Mouse (Mus musculus): ENCODE results near the gene Lyar. TPM values are rescaled to one million over a fixed set of nuclear protein-coding genes. Genes with fewer than 3 reads are reported as not detected.

Lyar gene
- 17.7 and 18.4 TPM in 2 replicates for polyA plus RNA-seq (2012; rRNA removed)

DNA sequence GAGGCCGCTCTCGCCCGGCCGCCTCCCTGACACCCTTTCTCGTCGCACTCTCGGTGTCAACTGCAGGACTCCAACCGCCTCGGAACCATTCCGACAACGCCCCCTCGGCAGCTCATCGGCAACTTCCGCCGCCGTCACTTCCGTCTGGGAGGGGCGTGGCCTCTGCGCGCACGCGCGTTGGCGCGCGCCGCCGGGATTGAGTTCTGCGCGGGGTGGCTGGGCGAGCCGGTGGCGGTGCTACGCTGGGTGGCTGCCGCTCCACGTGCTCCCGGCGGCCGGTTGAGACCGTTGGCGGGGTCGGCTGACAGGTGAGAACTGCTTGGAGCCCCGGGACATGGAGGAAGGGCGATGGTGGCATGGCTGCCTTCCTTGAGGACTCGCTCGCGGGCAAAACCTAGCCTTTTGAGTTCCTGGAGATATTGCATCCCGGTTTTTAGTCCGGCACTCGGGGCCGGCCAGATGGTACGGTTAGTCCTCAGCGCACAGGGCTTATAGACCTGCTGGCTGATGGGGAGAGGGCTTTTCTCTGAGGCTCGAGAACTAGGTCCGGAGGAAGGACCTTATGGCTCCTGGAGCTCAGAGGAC is at the start of gene Lyar, which contains the start of gene Zbtb49:
Lyar (plus strand) TSS at position 143 of the 585 bp plus-strand sequence.
Zbtb49 (minus strand) TSS at position 130 of the 585 bp plus-strand sequence.
- DNase-seq (ENCODE audit: extremely low spot score in 1 of 2, low spot score in 1 of 2), result peak; percentile 82 to 96

- no peak for DNase-seq (ENCODE audit: extremely low spot score in 1 of 2, low spot score in 1 of 2)
Observed at GRCm38 (mm10) chr5:38173766-38174165, 46.5 kb upstream of the Lyar start.

GRCm38 (mm10) chr5:38174256-38174912 is 45.9 kb upstream of the Lyar start:
- no peak for DNase-seq (ENCODE audit: extremely low spot score in 1 of 2, low spot score in 1 of 2)

- no peak for DNase-seq (ENCODE audit: extremely low spot score in 1 of 2, low spot score in 1 of 2)
Observed at GRCm38 (mm10) chr5:38184688-38185285, 35.5 kb upstream of the Lyar start.

DNA sequence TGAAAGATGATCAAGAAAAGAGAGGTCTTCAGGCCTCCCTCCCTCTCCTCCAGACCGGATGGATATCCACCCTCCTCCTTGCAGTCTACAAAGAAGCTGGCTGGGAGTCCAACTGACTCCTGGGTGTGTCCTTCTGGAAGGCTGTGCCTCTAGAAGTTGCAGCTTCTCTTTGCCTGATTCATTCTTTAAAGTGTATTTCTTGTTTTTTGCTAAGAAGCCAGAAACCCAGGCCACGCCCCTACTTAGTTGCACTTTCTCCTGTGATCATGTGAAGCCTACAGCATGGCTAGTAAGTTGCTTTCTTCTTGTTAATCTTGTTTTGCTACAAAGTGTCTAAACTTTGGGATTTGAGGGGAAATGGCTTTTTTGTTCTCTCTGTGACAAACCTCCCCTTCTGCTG is 33.3 kb upstream of the Lyar start:
- no peak for DNase-seq (ENCODE audit: extremely low spot score in 1 of 2, low spot score in 1 of 2)

- DNase-seq (ENCODE audit: extremely low spot score in 1 of 2, low spot score in 1 of 2), result no peak
Observed at GRCm38 (mm10) chr5:38190907-38191306, 29.4 kb upstream of the Lyar start.

DNA sequence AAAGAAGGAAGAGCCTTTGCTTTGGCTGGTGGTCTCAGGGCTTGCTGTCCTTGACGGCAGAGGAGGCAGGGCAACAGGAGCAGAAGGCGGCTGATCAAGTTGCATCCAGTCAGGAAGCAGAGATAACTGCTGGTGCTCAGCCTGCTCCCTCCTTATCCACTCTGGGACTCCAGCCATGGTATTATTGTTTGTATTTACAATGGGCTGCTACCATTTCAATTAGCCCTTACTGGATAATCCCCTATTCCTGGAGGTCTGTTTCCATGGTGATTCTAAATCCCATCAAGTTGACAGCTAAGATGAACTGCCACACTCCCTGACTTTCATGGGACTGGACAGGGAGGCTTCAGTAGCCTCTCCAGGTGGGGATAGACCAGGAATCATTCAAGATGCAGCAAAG is 25.3 kb upstream of the Lyar start:
- DNase-seq (ENCODE audit: extremely low spot score in 1 of 2, low spot score in 1 of 2), result no peak

DNA sequence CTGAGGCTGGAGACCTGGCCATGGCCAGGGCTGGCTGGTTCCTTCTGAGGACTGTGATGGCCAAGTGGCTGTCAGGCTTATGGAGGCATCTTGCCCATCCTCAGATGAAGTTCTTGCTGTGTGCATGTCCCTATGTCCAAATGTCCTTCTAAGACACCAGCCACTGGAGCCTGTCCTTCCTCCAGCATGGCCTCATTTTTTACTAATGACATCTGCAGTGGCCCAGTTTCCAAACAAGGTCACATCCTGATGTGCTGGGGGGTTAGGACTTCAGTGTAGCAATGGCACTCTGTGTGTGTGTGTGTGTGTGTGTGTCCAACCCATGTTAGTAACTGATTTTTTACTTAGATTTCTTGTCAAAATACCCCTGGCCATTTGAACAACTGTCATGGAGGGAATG is 24.3 kb upstream of the Lyar start:
- no peak for DNase-seq (ENCODE audit: extremely low spot score in 1 of 2, low spot score in 1 of 2)

- no peak for DNase-seq (ENCODE audit: extremely low spot score in 1 of 2, low spot score in 1 of 2)
Observed at GRCm38 (mm10) chr5:38196821-38197481, 23.3 kb upstream of the Lyar start.

DNA sequence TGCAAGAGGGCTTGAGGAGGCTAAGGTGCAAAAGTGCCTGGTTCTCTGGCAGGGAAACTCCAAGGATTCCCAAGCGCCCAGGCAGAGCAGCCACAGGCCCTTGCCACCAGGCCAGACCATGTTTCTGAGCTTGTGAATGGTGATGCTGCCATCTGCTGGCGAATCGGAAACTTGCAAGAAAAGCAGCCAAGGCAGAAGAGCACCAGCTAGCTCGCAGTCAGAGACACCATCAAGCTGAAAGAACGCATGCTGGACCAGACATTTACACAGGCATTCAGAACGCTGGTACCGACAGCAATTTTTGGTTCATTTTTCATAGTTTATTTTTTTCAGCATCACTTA is 22.8 kb upstream of the Lyar start:
- DNase-seq (ENCODE audit: extremely low spot score in 1 of 2, low spot score in 1 of 2), result peak; percentile 80 to 96

GRCm38 (mm10) chr5:38199686-38200085 is 20.6 kb upstream of the Lyar start:
- DNase-seq (ENCODE audit: extremely low spot score in 1 of 2, low spot score in 1 of 2), result no peak

DNA sequence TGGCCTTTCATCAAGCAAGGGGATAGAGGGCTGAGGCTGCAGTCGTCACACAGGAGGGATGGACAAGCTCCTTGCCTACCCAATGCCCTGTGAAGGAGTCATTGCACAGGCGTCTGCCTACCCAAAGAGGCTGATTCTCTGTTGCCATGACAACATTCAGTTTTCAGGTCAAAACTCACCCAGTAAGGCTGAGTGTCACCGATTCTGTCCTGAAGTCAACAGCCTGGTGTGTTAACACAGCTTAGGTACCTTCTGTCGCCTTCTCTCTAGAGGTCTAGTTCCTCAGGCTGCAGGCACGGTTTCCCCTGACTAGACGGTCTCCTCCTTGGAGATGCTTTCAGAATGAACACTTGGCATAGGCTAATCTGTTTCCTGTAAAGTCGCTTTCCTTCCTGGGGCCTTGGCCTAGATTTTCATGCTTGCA is 15.0 kb upstream of the Lyar start:
- peak; percentile 28 to 44 for DNase-seq (ENCODE audit: extremely low spot score in 1 of 2, low spot score in 1 of 2)

DNA sequence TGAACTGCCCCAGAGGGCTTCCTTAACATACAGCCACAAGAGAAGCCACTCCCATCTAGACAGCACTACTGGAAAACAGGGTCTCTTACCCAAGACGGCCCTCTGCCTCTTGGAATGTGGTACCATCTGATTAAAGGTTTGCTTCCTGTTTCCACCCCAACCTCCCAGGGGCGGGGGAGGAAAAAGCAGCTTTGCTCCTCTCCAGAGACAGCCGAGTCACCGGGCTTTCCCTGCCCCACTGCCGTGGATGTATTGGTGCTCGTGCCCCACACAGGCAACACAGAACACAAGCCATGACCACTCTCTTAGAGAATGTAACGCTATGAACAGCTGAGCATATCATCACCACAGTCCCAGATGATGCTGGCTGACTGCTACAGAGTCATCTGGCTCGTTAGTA is 11.3 kb upstream of the Lyar start:
- DNase-seq (ENCODE audit: extremely low spot score in 1 of 2, low spot score in 1 of 2), result no peak

DNA sequence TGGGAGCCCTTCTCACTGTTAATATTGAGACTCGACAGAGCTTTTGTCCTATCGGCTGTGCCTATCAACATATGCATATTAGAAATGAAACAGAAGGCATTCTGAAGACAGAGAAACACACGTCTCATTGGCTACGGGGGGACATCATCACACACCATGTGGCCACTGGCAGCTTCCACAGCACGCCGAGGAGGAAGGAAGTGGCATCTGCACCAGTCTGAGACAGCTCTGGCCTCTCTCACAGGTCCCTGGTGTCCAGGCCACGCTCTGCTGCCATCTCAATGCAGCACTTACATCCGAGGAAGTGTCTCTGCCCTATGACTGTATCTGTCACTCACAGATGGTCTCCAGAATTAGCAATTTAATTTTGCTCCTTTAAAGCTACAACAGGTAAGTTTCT is 8.6 kb upstream of the Lyar start:
- DNase-seq (ENCODE audit: extremely low spot score in 1 of 2, low spot score in 1 of 2), result no peak

DNA sequence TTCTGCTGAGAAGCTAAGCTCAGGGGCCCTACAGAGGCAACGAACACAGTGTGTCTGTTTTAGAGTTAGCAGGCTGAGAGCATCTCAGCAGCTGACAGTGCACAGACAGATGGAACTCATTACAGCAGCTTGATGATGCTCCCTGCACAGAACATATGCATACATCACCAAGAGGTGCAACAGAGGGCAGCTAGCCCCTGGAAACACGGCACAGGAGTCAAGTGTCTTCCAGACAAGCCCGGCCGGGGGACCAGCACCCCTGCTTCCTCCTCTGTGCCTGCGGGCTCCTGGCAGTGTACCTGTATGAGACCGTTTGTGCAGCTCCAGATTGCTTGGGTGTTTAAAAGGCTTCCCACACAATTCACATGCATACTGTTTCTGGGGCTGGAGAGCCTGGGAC is 7.3 kb upstream of the Lyar start:
- DNase-seq (ENCODE audit: extremely low spot score in 1 of 2, low spot score in 1 of 2), result no peak

DNA sequence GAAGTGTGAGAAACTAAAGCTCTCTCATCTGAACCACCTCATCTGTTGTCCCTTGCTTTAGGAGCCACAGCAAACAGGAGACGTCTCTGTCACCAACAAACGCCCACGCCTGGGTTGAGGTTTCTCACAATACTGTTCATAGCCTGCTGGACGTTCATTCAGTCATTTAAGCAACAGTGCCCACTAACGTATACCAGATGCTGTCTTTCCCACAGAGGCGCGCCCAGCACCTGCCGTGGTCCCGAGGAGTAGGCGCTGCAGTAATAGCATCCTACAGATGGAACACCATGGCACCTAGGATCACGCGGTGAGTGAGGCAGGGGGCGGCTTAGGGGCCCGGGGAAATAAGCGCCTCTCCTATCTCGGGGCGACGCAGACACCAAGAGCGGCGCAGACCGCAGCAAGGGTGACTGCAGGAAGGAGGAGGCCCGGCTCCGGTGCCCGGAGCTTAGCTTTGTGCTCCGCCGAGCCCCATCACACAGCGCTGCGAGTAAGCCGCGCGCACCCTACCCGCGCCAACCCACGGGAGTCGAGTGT is 431 bp upstream of the Lyar start:
- peak; percentile 28 to 56 for DNase-seq (ENCODE audit: extremely low spot score in 1 of 2, low spot score in 1 of 2)

DNA sequence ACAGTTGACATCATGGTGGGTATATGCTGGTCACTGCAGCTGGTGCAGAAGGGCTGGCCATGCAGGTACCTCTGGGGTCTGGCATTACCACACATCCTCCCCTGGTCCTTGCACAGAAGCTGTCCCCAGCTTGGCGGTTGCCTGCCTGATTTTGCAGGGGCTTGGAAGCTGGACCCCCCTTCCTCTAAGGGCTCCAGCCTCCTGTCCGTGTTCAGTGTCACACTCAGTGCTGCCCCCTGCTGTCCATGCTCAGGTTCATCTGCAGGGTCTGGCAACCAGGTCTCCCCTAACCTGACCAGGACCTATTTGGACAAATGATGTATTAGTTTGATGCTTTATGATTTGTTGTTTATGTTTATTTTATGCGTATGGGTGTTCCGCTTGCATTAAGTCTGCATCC is 15.2 kb downstream of the Lyar start:
- DNase-seq (ENCODE audit: extremely low spot score in 1 of 2, low spot score in 1 of 2), result peak in 1 of 2 experiments; percentile 54

GRCm38 (mm10) chr5:38236627-38237026 is 16.4 kb downstream of the Lyar start:
- DNase-seq (ENCODE audit: extremely low spot score in 1 of 2, low spot score in 1 of 2), result no peak

DNA sequence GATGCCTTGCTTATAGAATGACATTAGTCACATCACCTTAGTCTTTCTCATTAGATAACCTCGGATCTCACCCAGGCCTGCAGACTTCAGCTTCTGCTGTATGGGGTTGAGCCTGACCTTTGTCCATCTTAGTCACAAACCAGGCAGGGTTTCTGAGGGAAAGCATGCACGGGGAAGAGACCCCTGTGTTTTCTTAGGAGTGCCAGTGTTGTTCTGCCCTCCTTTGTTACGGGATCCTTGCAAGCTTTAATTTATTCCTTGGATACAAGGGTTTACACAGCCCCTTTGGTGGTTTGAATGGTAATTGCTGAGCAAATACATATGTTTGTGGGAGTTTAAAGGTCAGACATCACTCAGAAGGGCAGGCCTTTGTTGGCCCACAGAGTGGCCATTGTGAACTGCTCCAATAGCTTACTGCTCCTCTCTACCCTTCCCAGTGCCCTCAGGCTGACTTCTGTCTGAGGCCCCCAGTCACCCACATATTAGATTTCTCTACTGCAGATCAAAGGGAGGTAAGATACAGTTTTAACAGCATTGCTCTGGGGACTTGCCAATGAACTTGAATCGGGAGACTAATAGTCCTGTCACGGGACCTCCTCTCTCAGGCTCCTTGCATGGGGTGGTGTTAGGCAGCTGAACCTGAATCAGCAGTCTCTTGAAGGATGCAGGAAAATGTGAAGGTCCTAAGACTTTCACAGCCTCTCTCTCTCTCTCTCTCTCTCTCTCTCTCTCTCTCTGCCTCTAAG is 20.6 kb downstream of the Lyar start:
- no peak for DNase-seq (ENCODE audit: extremely low spot score in 1 of 2, low spot score in 1 of 2)

GRCm38 (mm10) chr5:38241473-38241834 is 21.2 kb downstream of the Lyar start:
- no peak for DNase-seq (ENCODE audit: extremely low spot score in 1 of 2, low spot score in 1 of 2)

GRCm38 (mm10) chr5:38241966-38242365 is 21.7 kb downstream of the Lyar start:
- no peak for DNase-seq (ENCODE audit: extremely low spot score in 1 of 2, low spot score in 1 of 2)
